Mouse (Mus musculus): ENCODE data around the gene Tead3.

DNA sequence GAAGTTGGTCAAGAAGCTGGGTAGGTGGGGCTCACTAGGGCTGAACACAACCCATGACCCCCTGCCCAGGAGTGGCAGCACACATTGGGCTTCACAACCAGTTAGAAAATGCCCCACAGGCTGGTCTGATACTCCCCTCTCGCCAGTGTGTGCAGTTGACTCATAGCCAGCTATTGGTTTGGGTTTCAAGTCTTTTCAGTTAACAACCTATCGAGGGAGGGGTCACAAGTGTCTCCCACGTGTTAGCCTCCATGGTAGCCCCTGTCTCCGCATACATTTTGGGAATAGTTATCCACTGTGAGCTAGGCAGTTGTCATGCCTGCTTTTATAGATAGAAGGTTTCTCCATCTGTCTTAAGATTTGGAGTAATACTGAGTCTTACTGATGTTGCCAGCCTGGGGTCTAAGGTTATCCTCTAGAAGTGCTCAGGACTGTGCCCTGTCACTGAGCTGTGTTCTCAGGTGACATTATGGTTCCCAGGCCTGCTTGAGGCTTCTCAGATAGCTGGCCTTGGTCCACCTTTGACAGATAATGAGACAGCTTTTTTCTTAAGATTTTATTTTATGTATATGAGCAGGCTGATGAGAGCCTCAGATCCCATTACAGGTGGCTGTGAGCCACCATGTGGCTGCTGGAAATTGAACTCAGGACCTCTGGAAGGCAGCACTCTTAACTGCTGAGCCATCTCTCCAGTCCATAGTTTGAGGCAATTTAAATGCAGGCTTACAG, 20.9 kb downstream of the Tead3 start:
- no peak for TF ChIP-seq CTCF (IDR thresholded peaks at IDR 0.05; ENCODE audit: low read depth)
- TF ChIP-seq EP300 (IDR thresholded peaks at IDR 0.05; ENCODE audit: low read depth), result no peak

Data from liver, embryonic 14.5 days (tissue).